ENCODE assay signal across 11 mouse cellular contexts in the genomic region with DNA sequence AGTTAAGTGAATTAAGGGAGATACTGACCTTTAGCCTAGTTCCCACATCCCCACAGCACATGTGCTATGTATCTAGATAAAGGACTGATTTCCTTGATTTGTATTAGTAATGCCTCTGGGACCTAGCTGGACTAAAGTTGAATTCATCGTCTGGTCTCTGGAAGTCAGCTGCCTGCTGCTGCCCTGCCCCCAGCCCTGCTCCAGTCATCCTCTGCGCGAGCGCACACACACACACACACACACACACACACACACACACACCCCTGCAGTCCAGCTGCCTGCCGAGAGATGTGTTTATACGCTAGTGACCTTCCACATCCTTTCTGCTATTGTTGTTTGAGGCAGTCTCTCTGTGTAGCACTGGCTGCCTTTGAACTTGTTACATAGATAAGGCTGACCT. TPM values are rescaled to one million over a fixed set of nuclear protein-coding genes. Genes with fewer than 3 reads are reported as not detected.
DNase-seq lines count a peak whose midpoint lies in the region; ATAC-seq and TF ChIP-seq lines count a peak whose summit lies in the region.
"Had no signal": no experiment of that assay in that cellular context is flagged by ENCODE, and none has a peak within 500 bp of the region (broad histone marks: within the 10 kb centered on the region; RNA-seq: fewer than 3 reads in every experiment).

No protein-coding gene starts in this region.

- no peaks in the 10 kb centered on the region for H3K9me3 ChIP-seq in heart, embryonic 11.5 days (replicated peaks; ENCODE audit: control insufficient read depth, low read length)
- no peaks in the 10 kb centered on the region for H3K9me3 ChIP-seq in kidney, postnatal 0 days (replicated peaks; ENCODE audit: low read length)
- H3K9me3 ChIP-seq: neural tube, embryonic 12.5 days had no signal

- H3K4me3 ChIP-seq in heart, embryonic 11.5 days (ENCODE audit: low read depth, low read length): no peak overlapping the region
- H3K4me3 ChIP-seq in kidney, postnatal 0 days (replicated peaks; ENCODE audit: low read depth, low read length): no peak overlapping the region
- H3K4me3 ChIP-seq: neural tube, embryonic 12.5 days had no signal

- H3K4me1 ChIP-seq in heart, embryonic 11.5 days (ENCODE audit: control insufficient read depth, insufficient read depth, low read length): no peaks in the 10 kb centered on the region; the same call in 1 of the 2 replicates
- 0 out of 2 replicates have a peak, but pooled peaks cover 4% of the 10 kb centered on the region for H3K4me1 ChIP-seq in kidney, postnatal 0 days (replicated peaks; ENCODE audit: insufficient read depth, low read length)

- ATAC-seq in heart, embryonic 11.5 days (replicated peaks; ENCODE audit: insufficient number of reproducible peaks, low FRiP score, low TSS enrichment): no peak
- ATAC-seq in kidney, postnatal 0 days (replicated peaks; ENCODE audit: low FRiP score, low read depth): peak; percentile 72; the same call in 1 of the 2 replicates
- no peak for ATAC-seq in CD4-positive, CD25-positive, alpha-beta regulatory T cell, adult 4 months

- H3K4me2 ChIP-seq in heart, embryonic 11.5 days: no peak overlapping the region
- H3K4me2 ChIP-seq in kidney, postnatal 0 days (ENCODE audit: low read length): no peak overlapping the region
- H3K4me2 ChIP-seq: neural tube, embryonic 12.5 days had no signal

- H3K27ac ChIP-seq in heart, embryonic 11.5 days (ENCODE audit: low read depth, low read length): no peak overlapping the region
- no peak overlapping the region for H3K27ac ChIP-seq in kidney, postnatal 0 days
- H3K27ac ChIP-seq: neural tube, embryonic 12.5 days had no signal

- TF ChIP-seq CTCF in kidney, postnatal 0 days (IDR thresholded peaks at IDR 0.05; ENCODE audit: low read depth): no peak

- DNase-seq in heart, adult 11 months: peak; percentile 98
- DNase-seq in testis, postnatal 10 days (ENCODE audit: low spot score): peak; percentile 45
- no peak for DNase-seq in testis, postnatal 14 days (ENCODE audit: low spot score)
- peak; percentile 65 for DNase-seq in kidney, postnatal 0 days (ENCODE audit: low spot score)
- DNase-seq in frontal cortex, postnatal 10 days (ENCODE audit: low spot score in 2 of 2): no peak
- no peak for DNase-seq in c-Kit-positive CD71-positive TER-119-positive erythroid progenitor cells, embryonic 14.5 days (ENCODE audit: low spot score)
- DNase-seq: adrenal gland, adult 2 months; thymus, postnatal 14 days had no signal

- no peak overlapping the region for H3K9ac ChIP-seq in heart, embryonic 11.5 days (ENCODE audit: low read depth, low read length)
- H3K9ac ChIP-seq in kidney, postnatal 0 days (ENCODE audit: low read depth, low read length): no peak overlapping the region
- H3K9ac ChIP-seq: neural tube, embryonic 12.5 days had no signal

- H3K27me3 ChIP-seq in heart, embryonic 11.5 days (ENCODE audit: control insufficient read depth, insufficient read depth, low read length): no peaks in the 10 kb centered on the region
- H3K27me3 ChIP-seq in kidney, postnatal 0 days (ENCODE audit: insufficient read depth, low read length): no peaks in the 10 kb centered on the region
- H3K27me3 ChIP-seq: neural tube, embryonic 12.5 days had no signal

- no peaks in the 10 kb centered on the region; the same call in 1 of the 2 replicates for H3K36me3 ChIP-seq in heart, embryonic 11.5 days (ENCODE audit: control insufficient read depth, insufficient read depth, low read length)
- no peaks in the 10 kb centered on the region for H3K36me3 ChIP-seq in kidney, postnatal 0 days (ENCODE audit: insufficient read depth, low read length)
- H3K36me3 ChIP-seq: neural tube, embryonic 12.5 days had no signal

- 69% methylated on average over 6 of the region's 6 CpGs for WGBS in heart, embryonic 11.5 days (ENCODE audit: insufficient replicate concordance)
- WGBS in kidney, postnatal 0 days: 43% methylated on average over 6 of the region's 6 CpGs

RNA-seq across cellular contexts. Expression of a gene that starts 23.8 kb away (rescaled TPM):
- 3.0 and 5.5 TPM in 2 replicates for polyA plus RNA-seq in heart, embryonic 11.5 days (2014; fragmentation: Nextera tagmentation; extraction: Ambion mirVana)
- 4.0 and 4.2 TPM in 2 replicates for polyA plus RNA-seq in kidney, postnatal 0 days (2015; fragmentation: Nextera tagmentation; extraction: Ambion mirVana)
- 1 to 10 TPM; 2.2 to 2.8 TPM for polyA plus RNA-seq in CD4-positive, CD25-positive, alpha-beta regulatory T cell, adult 4 months (2017; shearing (Covaris generic))

RNA-seq across cellular contexts. Expression of a gene that starts 47.8 kb away (rescaled TPM):
- polyA plus RNA-seq in heart, embryonic 11.5 days (2014; fragmentation: Nextera tagmentation; extraction: Ambion mirVana): 28.1 and 28.8 TPM in 2 replicates
- 63.9 and 66.5 TPM in 2 replicates for polyA plus RNA-seq in kidney, postnatal 0 days (2015; fragmentation: Nextera tagmentation; extraction: Ambion mirVana)
- polyA plus RNA-seq in CD4-positive, CD25-positive, alpha-beta regulatory T cell, adult 4 months (2017; shearing (Covaris generic)): 1 to 10 TPM; 1.8 to 3.6 TPM

RNA-seq across cellular contexts. Expression of a gene that starts 50.7 kb away (rescaled TPM):
- polyA plus RNA-seq in heart, embryonic 11.5 days (2014; fragmentation: Nextera tagmentation; extraction: Ambion mirVana): 20.8 and 22.0 TPM in 2 replicates
- 28.1 and 31.8 TPM in 2 replicates for polyA plus RNA-seq in kidney, postnatal 0 days (2015; fragmentation: Nextera tagmentation; extraction: Ambion mirVana)
- polyA plus RNA-seq in CD4-positive, CD25-positive, alpha-beta regulatory T cell, adult 4 months (2017; shearing (Covaris generic)): 10 to 100 TPM; 32.1 to 43.4 TPM

Comparison
In these comparisons a context has a peak if more than half of its experiments do, and no peak if none do; other contexts are left out.
1. DNase-seq: peak in heart, adult 11 months (single experiment), testis, postnatal 10 days (single experiment) and kidney, postnatal 0 days (single experiment); none in testis, postnatal 14 days (single experiment), frontal cortex, postnatal 10 days (0 of 2) and c-Kit-positive CD71-positive TER-119-positive erythroid progenitor cells, embryonic 14.5 days (single experiment).